Mouse (Mus musculus) embryonic fibroblast, embryonic 13.5 days (primary cell): ENCODE results near the gene E130309D02Rik.

ENCODE experiments used
- CTCF ChIP-seq: IDR thresholded peaks from 2 replicates; pipeline ENCODE4 v1.5.1; 2011; ENCODE audit warnings: mild to moderate bottlenecking, control low read depth, low read length, moderate library complexity, borderline replicate concordance; ENCODE audit not compliant: insufficient read depth
- POLR2A ChIP-seq: IDR thresholded peaks from 2 replicates; pipeline ENCODE4 v1.6.1; 2011; ENCODE audit warnings: low read depth, mild to moderate bottlenecking, control low read depth, low read length, moderate library complexity

- TF ChIP-seq POLR2A, result no peak
- TF ChIP-seq CTCF, result no peak
Measured at GRCm38 (mm10) chr5:143253186-143253880, 61.8 kb downstream of the E130309D02Rik start.
